Mouse (Mus musculus) forebrain, embryonic 15.5 days (tissue): ENCODE measurements at regions not wholly inside any gene's neighbourhood (a gene's known extent, or its start where the extent isn't known, plus 50 kb on each side); places are given as distances from the start of the nearest gene placed in this dataset.

ENCODE experiments used
- ATAC-seq: fragments of 200-750 bp; cut with Nextera tagmentation; replicated peaks from 2 replicates; pipeline ENCODE4 v1.8.0; 2017; ENCODE audit warnings: mild to moderate bottlenecking, moderate TSS enrichment, moderate library complexity
- H3K27ac ChIP-seq: fragments of 300-500 bp; sonication (generic); replicated peaks from 2 replicates; pipeline ENCODE4 v1.5.1; 2015; ENCODE audit warnings: mild to moderate bottlenecking, inconsistent platforms
- H3K27me3 ChIP-seq: fragments of 300-500 bp; sonication (generic); 2 replicates; pipeline ENCODE4 v1.6.1; 2015; ENCODE audit warnings: inconsistent platforms
- H3K36me3 ChIP-seq: fragments of 300-500 bp; sonication (generic); 2 replicates; pipeline ENCODE4 v1.6.1; 2015; ENCODE audit warnings: mild to moderate bottlenecking, inconsistent platforms
- H3K4me1 ChIP-seq: fragments of 300-500 bp; sonication (generic); 2 replicates; pipeline ENCODE4 v1.6.1; 2015; ENCODE audit warnings: inconsistent platforms
- H3K4me2 ChIP-seq: fragments of 300-500 bp; sonication (generic); replicated peaks from 2 replicates; pipeline ENCODE4 v1.6.1; 2015; ENCODE audit warnings: mild to moderate bottlenecking, inconsistent platforms
- H3K4me3 ChIP-seq: fragments of 300-500 bp; sonication (generic); 2 replicates; pipeline ENCODE4 v1.5.1; 2015; ENCODE audit warnings: mild to moderate bottlenecking, inconsistent platforms
- H3K9ac ChIP-seq: fragments of 300-500 bp; sonication (generic); replicated peaks from 2 replicates; pipeline ENCODE4 v1.6.1; 2015; ENCODE audit warnings: mild to moderate bottlenecking, inconsistent platforms
- H3K9me3 ChIP-seq: fragments of 300-500 bp; sonication (generic); 2 replicates; pipeline ENCODE4 v1.6.1; 2016; ENCODE audit warnings: inconsistent platforms
- WGBS: fragments of 180-500 bp; shearing (Covaris S2); methylation state at CpG from one replicate; pipeline ENCODE4 v1.1.7; 2015; ENCODE audit warnings: mixed read lengths; 5-methylcytosine and 5-hydroxymethylcytosine counted together

- Histone ChIP-seq H3K4me3 (no peak overlapping the region), H3K4me2 (no peak overlapping the region), H3K4me1 (0 out of 2 replicates have a peak, but pooled peaks cover 4% of the 10 kb centered on the region), H3K27ac (no peak overlapping the region), H3K36me3 (no peaks in the 10 kb centered on the region), H3K27me3 (no peaks in the 10 kb centered on the region), H3K9ac (no peak overlapping the region), H3K9me3 (no peaks in the 10 kb centered on the region)
- WGBS = 34% methylated on average over 6 of the region's 6 CpGs
- ATAC-seq = peak; percentile 61
These were observed 225.7 kb downstream of the Gm45692 start for GRCm38 (mm10) chr8:26345078-26345477.

GRCm38 (mm10) chr8:26349231-26349630, 229.9 kb downstream of the Gm45692 start:
- peaks cover 16% of the 10 kb centered on the region for H3K4me1 ChIP-seq
- no peaks in the 10 kb centered on the region for H3K9me3 ChIP-seq
- no peaks in the 10 kb centered on the region for H3K27me3 ChIP-seq
- 66% methylated on average over 7 of the region's 7 CpGs for WGBS
- H3K9ac ChIP-seq = no peak overlapping the region
- no peak overlapping the region for H3K4me2 ChIP-seq
- ATAC-seq = no peak
- H3K4me3 ChIP-seq = no peak overlapping the region
- no peak overlapping the region for H3K27ac ChIP-seq
- H3K36me3 ChIP-seq = no peaks in the 10 kb centered on the region

GRCm38 (mm10) chr8:26349854-26350253, 230.5 kb downstream of the Gm45692 start:
- no peaks in the 10 kb centered on the region for H3K27me3 ChIP-seq
- H3K36me3 ChIP-seq = no peaks in the 10 kb centered on the region
- H3K9me3 ChIP-seq = no peaks in the 10 kb centered on the region
- 87% methylated on average over 3 of the region's 3 CpGs for WGBS
- peaks cover 16% of the 10 kb centered on the region for H3K4me1 ChIP-seq
- no peak overlapping the region for H3K9ac ChIP-seq
- H3K4me3 ChIP-seq = no peak overlapping the region
- H3K4me2 ChIP-seq = no peak overlapping the region
- no peak for ATAC-seq
- no peak overlapping the region for H3K27ac ChIP-seq

DNA sequence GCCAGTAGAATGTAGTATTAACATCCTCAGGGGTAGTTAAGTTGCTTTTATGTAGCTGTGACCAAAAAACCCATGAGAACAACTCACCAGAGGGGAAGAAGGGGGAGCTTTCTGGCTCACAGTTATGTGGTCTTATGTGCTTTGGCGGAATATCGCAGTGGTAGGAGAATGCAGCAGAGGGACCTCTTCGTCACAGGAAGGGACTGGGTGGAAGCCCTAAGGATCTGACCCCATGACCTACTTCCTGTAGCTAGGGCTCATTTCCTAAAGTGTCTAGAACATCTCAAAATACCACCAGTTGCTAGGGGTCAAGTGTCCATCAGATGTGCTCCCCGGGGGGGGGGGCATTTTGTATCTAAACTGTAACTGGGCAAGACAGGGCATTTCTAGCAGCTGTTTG, 231.3 kb downstream of the Gm45692 start:
- no peak for ATAC-seq
- WGBS = 92% methylated on average over 4 of the region's 4 CpGs
- Histone ChIP-seq H3K36me3 (no peaks in the 10 kb centered on the region), H3K27me3 (no peaks in the 10 kb centered on the region), H3K4me3 (no peak overlapping the region), H3K27ac (no peak overlapping the region), H3K4me1 (peaks cover 16% of the 10 kb centered on the region), H3K9ac (no peak overlapping the region), H3K9me3 (no peaks in the 10 kb centered on the region), H3K4me2 (no peak overlapping the region)

DNA sequence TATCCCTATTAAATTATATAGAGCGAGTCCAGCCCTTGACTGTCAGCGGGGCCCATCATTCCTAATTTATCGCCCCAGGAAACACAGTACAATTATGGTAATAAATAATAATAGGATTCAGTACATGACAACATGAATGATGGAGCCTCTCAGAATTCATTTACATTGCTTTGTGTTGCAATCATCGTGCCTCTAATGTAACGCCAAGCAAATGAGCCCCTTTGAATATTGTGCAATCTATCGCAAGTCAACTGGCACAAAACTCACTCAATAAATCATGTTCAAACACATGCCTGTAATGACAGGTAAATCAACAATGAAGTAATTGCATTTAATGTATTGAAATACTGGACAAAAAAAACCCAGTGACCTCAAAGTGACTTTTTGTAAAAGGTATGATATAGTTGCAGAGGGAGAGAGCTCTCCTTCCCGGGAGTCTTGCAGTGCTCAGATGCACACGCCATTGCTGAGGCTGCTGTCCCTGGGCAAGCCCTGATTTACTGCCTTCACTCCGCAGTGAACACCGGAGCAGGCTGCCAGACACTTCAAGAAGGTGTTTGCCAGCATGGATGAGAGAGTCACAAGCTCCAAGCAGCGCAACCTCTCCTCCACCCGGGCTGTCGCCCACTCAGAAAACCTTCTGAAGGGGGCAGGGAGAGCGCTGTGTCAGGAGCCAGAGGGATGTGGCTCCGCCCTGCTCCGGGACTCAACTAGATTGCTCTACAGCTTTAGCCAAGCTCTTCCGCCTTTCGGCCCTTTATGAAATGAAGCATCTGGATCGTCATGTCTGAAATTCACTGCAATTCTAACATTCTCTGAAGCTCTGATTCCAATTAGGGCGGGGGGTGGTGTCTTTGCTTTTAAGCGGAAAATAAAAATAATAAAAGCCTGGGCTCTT, 232.6 kb downstream of the Gm45692 start:
- Histone ChIP-seq H3K4me2 (peak overlapping the region; percentile 34), H3K4me3 (peak overlapping the region; percentile 19), H3K27me3 (no peaks in the 10 kb centered on the region), H3K9me3 (no peaks in the 10 kb centered on the region), H3K4me1 (peaks cover 16% of the 10 kb centered on the region), H3K36me3 (no peaks in the 10 kb centered on the region), H3K9ac (no peak overlapping the region; the same call in 1 of the 2 replicates), H3K27ac (no peak overlapping the region)
- peak; percentile 75 for ATAC-seq
- 52% methylated on average over 21 of the region's 21 CpGs for WGBS

DNA sequence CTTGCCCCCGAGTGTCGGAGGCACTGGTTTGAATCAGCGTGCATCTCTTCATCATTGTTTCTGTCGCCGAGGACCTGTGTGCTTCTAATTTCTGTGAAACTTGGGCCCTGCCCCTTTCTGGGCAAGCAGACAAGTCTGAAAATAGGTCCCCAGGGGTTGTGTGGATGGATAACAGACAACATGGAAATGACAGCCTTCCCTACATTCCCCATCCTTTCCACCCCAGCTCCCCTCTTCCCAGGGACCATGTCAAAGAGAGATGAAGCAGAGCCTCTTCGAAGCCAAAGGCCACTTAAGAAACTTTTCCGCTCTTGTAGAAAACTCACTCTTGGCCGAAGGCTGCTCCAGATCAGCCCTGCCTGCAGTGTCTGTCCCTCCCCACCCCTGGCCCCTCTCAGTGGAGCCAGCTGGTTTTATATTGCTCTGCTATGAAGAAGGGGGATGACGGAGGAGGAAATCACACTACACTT, 233.2 kb downstream of the Gm45692 start:
- Histone ChIP-seq H3K9me3 (no peaks in the 10 kb centered on the region), H3K4me1 (peaks cover 16% of the 10 kb centered on the region), H3K9ac (no peak overlapping the region; the same call in 1 of the 2 replicates), H3K27me3 (no peaks in the 10 kb centered on the region), H3K36me3 (no peaks in the 10 kb centered on the region), H3K27ac (no peak overlapping the region), H3K4me2 (peak overlapping the region; percentile 34), H3K4me3 (0 out of 2 replicates have a peak overlapping the region, but pooled peaks have one; percentile 19)
- 59% methylated on average over 9 of the region's 9 CpGs for WGBS
- no peak for ATAC-seq

- no peak for ATAC-seq
- 81% methylated on average over 3 of the region's 3 CpGs for WGBS
- H3K4me3 ChIP-seq = no peak overlapping the region
- no peak overlapping the region for H3K4me2 ChIP-seq
- no peaks in the 10 kb centered on the region for H3K9me3 ChIP-seq
- H3K27me3 ChIP-seq = no peaks in the 10 kb centered on the region
- H3K9ac ChIP-seq = no peak overlapping the region
- H3K36me3 ChIP-seq = no peaks in the 10 kb centered on the region
- H3K27ac ChIP-seq = no peak overlapping the region
- peaks cover 16% of the 10 kb centered on the region for H3K4me1 ChIP-seq
These were observed 234.1 kb downstream of the Gm45692 start for GRCm38 (mm10) chr8:26353476-26353875.

- H3K4me3 ChIP-seq = no peak overlapping the region
- H3K4me1 ChIP-seq = peaks cover 12% of the 10 kb centered on the region
- H3K27ac ChIP-seq = no peak overlapping the region
- no peaks in the 10 kb centered on the region for H3K27me3 ChIP-seq
- no peak overlapping the region for H3K9ac ChIP-seq
- no peak for ATAC-seq
- H3K9me3 ChIP-seq = no peaks in the 10 kb centered on the region
- 74% methylated on average over 4 of the region's 4 CpGs for WGBS
- H3K4me2 ChIP-seq = no peak overlapping the region
- no peaks in the 10 kb centered on the region for H3K36me3 ChIP-seq
These were observed 235.2 kb downstream of the Gm45692 start for GRCm38 (mm10) chr8:26354516-26354915.

GRCm38 (mm10) chr8:26356801-26357200, 237.5 kb downstream of the Gm45692 start:
- 93% methylated on average over 8 of the region's 8 CpGs for WGBS
- Histone ChIP-seq H3K36me3 (no peaks in the 10 kb centered on the region), H3K27me3 (no peaks in the 10 kb centered on the region)

GRCm38 (mm10) chr8:26358711-26359136, 239.4 kb downstream of the Gm45692 start:
- Histone ChIP-seq H3K36me3 (no peaks in the 10 kb centered on the region), H3K4me2 (no peak overlapping the region), H3K9ac (no peak overlapping the region), H3K27ac (no peak overlapping the region), H3K9me3 (no peaks in the 10 kb centered on the region), H3K4me3 (no peak overlapping the region), H3K4me1 (no peaks in the 10 kb centered on the region), H3K27me3 (no peaks in the 10 kb centered on the region)
- ATAC-seq = no peak
- 57% methylated on average over 13 of the region's 13 CpGs for WGBS

More at GRCm38 (mm10) chr8:26356801-26357200, 237.5 kb downstream of the Gm45692 start:
- Histone ChIP-seq H3K4me3 (no peak overlapping the region), H3K27ac (no peak overlapping the region), H3K4me2 (no peak overlapping the region), H3K9me3 (no peaks in the 10 kb centered on the region), H3K4me1 (peaks cover 9% of the 10 kb centered on the region), H3K9ac (no peak overlapping the region)
- no peak for ATAC-seq

DNA sequence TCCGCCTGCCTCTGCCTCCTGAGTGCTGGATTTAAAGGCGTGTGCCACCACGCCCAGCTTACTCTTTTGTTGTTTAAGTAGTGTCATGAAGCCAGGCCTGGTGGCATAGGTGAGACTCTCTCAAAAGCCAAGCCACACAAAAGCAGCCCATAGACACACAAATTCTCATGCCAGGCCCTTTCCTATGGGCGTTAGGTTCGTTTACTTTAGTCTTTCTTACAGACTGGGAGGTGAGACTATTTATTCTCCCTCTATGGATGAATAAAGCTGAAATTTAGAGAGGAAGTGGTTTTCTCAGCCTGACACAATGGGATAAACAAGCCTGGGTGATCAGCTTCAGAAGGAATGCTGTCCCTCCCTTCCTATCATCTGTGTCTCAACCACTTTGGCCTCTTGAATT, 243.0 kb downstream of the Gm45692 start:
- Histone ChIP-seq H3K9ac (no peak overlapping the region), H3K9me3 (no peaks in the 10 kb centered on the region), H3K36me3 (no peaks in the 10 kb centered on the region), H3K4me1 (no peaks in the 10 kb centered on the region), H3K4me3 (no peak overlapping the region), H3K27ac (no peak overlapping the region), H3K27me3 (no peaks in the 10 kb centered on the region), H3K4me2 (no peak overlapping the region)
- ATAC-seq = no peak
- 82% methylated on average over 5 of the region's 5 CpGs for WGBS

DNA sequence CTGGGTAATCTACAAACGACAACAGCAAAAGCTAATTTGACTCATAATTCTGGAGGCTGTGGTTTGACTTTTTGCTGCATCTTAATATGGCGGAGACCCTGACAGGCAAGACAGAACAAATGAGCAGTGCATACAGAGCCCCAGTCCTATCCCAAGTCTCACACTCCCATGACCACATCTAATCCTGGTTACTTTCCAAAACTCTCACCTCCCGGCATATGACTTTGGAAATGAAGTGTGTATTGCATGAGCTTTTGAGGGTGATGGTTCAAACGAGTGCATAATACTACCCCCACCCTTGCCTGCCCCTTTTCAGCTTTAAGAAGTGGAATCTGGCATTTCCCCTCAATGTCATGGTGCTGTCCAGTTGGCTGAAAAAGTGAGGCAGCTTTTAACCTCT, 244.3 kb downstream of the Gm45692 start:
- 59% methylated on average over 4 of the region's 4 CpGs for WGBS
- ATAC-seq = no peak
- H3K9me3 ChIP-seq = no peaks in the 10 kb centered on the region

More for the DNA sequence above, 244.3 kb downstream of the Gm45692 start:
- Histone ChIP-seq H3K4me3 (no peak overlapping the region), H3K36me3 (no peaks in the 10 kb centered on the region), H3K4me2 (no peak overlapping the region), H3K27me3 (no peaks in the 10 kb centered on the region), H3K27ac (no peak overlapping the region), H3K9ac (no peak overlapping the region), H3K4me1 (no peaks in the 10 kb centered on the region)
